Mouse (Mus musculus): Measurements from ENCODE around the gene Ovol1. TPM values are rescaled to one million over a fixed set of nuclear protein-coding genes. Genes with fewer than 3 reads are reported as not detected.

Gene Ovol1
- polyA plus RNA-seq, 2 experiments from 2014 or later: not detected

DNA sequence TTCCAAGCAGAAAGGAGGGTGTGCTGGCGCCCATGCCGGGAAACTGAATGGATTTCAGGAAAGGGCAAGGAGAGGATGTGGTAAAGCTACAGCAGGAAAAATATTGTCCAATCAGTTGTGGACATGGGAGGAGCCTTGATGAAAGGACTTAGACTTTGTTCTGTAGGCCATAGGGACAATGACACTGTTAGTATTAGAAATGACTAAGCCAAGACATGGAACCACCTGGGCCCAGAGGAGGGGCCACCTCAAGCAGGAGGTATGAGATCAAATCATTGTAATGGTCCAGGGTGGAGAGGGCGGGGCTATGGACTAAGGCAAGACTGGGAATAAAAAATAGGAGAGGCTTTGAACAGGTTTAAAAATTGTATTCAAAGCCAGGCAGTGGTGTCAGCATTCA is 41.7 kb downstream of the Ovol1 start:
- no peak for ATAC-seq

DNA sequence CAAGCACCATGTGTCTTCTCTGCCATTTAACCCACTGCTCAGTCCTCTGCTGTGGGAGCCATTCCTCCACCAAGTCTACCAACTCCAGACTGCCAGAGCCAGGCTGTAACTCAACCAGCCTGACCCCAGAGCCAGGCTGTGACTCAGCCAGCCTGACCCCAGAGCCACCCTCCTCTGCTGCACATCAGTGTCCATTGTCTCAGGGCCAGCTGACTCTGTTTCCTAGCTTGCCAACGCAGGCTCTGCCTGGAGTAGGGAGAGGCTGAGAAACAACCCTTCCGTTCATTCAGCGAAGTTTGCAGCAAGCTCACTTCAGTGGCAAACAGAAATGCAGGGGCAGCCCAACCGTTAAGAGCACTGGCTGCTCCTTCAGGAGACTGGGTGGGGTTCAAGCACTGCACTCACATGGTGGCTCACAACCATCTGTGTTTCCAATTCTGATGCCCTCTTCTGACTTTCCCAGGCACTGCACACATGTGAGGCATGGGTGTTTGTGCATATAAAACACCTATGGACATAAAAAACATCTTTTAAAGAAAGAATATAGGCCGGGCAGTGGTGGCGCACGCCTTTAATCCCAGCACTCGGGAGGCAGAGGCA is 43.4 kb downstream of the Ovol1 start:
- ATAC-seq: no peak

DNA sequence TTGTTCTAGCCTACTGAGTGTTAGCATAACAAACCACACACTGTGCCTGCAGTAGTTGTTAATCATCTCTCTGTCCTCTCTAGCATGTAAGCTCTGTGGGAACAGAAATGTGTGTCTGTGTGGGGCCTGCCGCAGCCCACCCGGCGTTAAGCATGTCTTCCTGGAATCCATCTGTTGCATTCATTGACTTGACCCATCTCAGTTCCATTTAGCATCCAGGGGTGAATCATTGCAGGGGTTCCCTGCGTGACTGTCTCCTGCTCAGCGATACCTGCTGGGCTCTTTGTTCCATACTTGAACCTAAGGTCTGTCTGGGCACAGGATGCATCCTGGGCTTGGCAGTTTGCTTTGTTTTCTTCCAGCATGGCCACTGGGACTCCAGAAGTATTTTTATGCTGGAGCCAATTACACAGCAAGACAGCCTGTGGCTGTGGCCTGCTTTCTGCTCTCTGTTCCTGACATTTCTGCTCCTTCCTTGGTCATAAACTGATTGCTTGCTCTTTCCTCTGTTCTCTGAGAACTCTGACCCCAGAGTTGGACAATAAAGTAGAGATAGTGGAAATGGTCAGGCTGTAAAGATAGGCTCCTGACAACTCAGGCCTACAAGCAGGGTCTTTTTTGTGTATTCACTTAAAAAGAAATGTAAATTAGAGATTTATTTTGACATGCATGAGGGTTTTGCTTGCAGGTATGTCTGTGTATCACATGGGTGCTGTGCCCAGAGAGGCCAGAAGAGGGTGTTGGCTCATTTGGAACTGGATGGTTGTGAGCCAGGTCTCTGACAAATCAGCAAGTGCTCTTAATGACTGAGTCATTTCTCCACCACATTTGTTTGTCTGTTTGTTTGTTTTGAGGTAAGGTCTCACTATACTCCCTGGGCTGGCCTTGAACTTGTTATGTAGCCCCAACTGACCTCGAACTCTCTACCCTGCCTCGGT is 44.3 kb downstream of the Ovol1 start:
- ATAC-seq: no peak

DNA sequence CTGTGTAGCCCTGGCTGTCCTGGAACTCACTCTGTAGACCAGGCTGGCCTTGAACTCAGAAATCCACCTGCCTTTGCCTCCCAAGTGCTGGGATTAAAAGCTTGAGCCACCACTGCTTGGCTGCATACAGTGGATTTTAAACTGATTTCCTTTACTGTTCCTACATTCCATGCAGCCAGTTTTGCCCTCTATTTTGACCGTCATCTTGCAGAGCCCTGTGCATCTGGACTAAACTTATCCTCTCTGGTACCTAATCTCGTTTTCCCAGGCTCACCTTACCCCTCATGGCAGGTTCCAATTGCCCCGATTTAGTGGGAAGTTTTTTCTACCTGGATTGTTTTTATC is 47.5 kb downstream of the Ovol1 start:
- ATAC-seq: no peak

DNA sequence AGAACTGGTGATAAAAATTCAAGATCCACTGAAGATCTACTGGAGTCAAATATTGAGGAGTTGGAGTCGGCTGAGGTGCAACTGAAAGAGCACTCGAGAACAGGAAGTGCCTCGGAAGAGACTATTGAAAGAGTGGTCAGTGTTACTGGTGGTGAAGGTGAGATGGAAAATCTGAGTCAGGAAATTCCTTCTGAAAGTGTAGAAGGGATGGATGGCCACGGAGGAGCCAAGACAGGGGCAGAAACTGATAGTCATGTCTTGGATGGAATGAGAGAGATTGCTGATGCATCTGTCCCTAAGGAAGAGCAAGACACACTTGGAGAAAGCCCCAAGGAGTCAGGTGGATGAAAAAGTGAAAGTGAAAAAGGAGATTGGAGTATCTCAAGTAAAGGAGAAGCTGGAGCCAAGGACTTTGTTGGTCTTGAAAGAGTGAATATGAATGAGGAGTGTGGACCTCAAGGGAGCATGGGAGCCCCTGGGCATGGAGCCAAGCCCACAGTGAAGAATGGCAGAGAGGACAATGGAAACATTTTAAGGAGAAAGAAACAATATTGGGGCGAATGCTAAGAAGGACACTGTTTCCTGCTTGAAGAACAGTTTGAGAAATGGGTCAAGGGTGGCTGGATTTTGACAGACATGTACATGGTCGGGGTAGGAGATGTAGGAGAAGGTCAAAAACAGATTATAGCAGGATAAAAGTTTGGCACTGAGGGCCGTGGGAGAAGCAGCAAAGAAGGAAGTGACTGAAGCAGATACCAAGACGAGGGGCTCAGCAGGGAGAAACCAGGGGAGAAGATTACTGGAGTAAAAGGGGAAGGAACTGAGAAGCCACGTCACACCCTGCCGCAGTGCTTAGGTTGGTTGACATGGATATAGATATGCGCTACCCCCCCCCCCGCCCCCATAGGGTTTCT is 48.1 kb downstream of the Ovol1 start:
- ATAC-seq: no peak

DNA sequence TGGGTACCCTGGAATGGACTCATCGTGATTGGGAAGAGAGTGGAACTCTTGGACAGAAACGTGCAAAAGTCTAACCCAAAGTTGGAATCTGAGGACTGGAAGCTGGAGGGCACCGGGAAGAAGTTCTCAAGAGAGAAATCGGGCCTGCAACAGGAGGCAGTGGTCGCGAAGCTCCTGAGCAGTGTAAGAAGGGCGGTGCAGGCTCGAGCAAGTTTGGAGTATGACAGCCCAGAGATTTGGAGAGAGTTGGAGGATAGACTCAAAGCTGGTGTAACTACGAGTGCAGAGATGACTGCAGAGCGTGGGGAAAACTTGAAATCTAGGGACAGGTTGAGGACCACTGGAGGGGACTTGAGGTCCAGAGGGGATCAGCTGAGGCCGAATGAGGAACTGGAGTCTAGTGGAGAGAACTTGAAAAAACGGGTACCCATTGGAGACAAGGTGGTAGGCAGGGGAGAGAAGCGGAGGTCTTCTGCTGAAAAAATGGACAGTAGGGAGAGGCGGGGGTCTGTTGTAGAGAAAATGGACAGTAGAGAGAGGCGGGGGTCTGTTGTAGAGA is 49.3 kb downstream of the Ovol1 start:
- no peak for ATAC-seq

DNA sequence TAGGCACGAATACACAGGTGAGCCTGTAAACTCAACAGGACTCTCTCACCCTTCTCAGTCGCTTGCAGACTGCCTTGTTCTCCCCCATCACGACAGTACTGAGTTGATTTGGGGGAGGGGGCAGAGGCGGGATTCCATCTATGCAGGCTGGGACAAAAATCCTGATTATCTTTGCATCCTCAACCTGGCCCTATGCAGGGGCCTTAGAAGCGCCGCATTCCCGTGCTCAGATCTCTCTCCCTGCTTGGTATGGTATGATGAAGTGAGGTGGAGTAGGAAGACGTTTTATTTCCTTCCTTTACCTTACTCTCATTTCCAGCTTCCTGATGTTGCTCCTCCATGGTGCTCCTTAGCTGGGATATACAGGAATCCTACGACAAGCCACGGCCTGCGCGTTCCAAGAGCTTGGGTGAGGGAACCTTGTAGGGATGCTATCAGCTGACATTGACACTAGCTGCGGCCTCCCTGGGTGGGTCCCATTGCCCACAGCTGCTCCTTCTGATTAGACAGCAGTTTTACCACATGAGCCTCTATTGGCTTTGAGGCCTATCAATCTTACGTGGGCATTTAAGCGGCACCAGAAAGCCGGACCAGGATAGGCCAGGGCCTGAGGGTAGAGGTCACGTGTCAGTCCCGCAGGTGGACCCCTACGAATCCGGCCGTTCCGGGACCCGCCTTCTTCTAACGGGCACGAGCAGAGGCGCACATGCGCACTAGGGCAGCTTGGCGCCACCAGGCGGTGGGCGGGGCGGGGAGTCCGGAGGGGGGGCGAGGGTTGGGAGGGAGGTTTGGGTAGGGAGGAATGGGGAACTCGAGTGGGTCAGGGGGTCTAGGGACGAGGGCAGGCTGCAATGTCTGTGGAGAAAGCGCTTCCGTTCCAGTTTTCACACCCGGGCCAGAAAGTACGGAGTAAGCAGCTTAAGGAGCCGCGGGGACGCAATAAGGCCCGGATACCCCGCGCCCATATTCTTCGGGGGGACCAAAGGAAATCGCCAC is 50.1 kb downstream of the Ovol1 start, which contains the start of gene Snx32:
TSS of gene Snx32 (minus strand) at position 508 of the 996 bp plus-strand sequence.
- ATAC-seq: peak; percentile 99

DNA sequence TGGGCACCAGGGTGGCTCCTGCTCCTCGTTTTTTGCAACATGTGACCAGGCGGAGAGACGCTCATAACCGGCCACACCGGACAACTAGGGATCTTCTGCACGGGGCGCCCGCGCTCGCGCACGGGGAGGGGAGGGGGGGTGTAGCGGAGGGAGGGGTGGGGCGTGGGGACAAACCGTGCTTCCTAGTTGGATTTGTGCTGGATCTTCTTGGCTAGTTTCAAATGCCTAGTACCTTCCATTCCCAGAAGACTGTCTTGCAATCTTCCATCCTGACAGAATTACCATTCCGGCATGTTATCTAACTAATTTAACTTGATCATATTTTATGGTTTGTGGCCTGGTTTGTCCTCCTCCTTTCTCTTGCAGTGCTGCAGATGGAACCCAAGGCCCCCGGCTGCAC is 56.8 kb downstream of the Ovol1 start, which contains the start of gene 1700020D05Rik:
TSS of gene 1700020D05Rik (minus strand) at position 101 of the 400 bp plus-strand sequence.
- ATAC-seq: no peak

DNA sequence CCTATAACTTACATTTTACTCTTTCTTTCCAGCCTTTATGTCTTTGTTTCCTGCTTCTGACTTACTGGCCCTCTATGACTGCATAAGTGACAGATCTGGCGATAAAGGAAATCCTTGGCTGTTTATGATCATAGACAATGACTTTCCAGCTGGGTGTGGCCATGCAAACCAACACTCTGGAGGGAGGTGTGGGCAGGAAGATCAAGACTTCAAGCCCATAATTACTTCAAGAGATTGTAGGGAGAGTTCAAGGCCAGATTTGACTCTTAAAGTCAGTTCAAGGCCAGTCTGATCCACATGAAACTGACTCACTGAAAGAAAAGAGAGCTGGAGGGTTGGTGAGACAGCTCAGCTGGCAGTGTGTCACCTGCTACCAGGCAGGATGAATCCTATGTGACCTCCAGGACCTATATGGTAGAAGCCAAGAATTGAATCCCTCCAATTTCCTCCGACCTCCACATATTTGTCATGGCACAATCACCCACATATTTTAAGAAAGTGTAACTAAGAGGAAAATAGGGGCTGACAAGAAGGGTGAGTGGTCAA is 60.0 kb downstream of the Ovol1 start:
- ATAC-seq: no peak

Other genes starting within 250 kb of the Ovol1 start
- gene Catsper1, start 224.9 kb downstream of the Ovol1 start, polyA plus RNA-seq (2017; shearing (Covaris generic)): not detected
- 1 to 10 TPM; 2.7 to 3.2 TPM for gene Cst6, start 211.1 kb downstream of the Ovol1 start, polyA plus RNA-seq (2017; shearing (Covaris generic))
- gene Eif1ad, start 193.9 kb downstream of the Ovol1 start, polyA plus RNA-seq (2017; shearing (Covaris generic)): 10 to 100 TPM; 46.1 to 57.1 TPM
- 100 to 1,000 TPM; 246 to 256 TPM for gene Banf1, start 193.5 kb downstream of the Ovol1 start, polyA plus RNA-seq (2017; shearing (Covaris generic))
- 10 to 100 TPM; 18.1 to 30.1 TPM for gene Sart1, start 171.9 kb downstream of the Ovol1 start, polyA plus RNA-seq (2017; shearing (Covaris generic))
- gene Tsga10ip, start 158.1 kb downstream of the Ovol1 start, polyA plus RNA-seq (2017; shearing (Covaris generic)): not detected
- 10 to 100 TPM; 56.0 to 57.2 TPM for gene Drap1, start 135.7 kb downstream of the Ovol1 start, polyA plus RNA-seq (2017; shearing (Covaris generic))
- gene AI837181, start 135.5 kb downstream of the Ovol1 start, polyA plus RNA-seq (2017; shearing (Covaris generic)): 10 to 100 TPM; 20.8 to 28.7 TPM
- gene Fosl1, start 113.1 kb downstream of the Ovol1 start, polyA plus RNA-seq (2017; shearing (Covaris generic)): not detected
- gene Ccdc85b, start 102.8 kb downstream of the Ovol1 start, polyA plus RNA-seq (2017; shearing (Covaris generic)): under 1 TPM; 0.48 to 0.83 TPM
- gene Fibp, start 100.0 kb downstream of the Ovol1 start, polyA plus RNA-seq (2017; shearing (Covaris generic)): 100 to 1,000 TPM in 1 of 2 experiments, 10 to 100 TPM in 1; 86.2 to 159 TPM
- gene Ctsw, start 92.1 kb downstream of the Ovol1 start, polyA plus RNA-seq (2017; shearing (Covaris generic)): 100 to 1,000 TPM; 136 to 191 TPM
- gene Efemp2, start 86.7 kb downstream of the Ovol1 start, polyA plus RNA-seq (2017; shearing (Covaris generic)): 1 to 10 TPM; 1.5 to 4.6 TPM
- gene Mus81, start 72.2 kb downstream of the Ovol1 start, polyA plus RNA-seq (2017; shearing (Covaris generic)): 10 to 100 TPM; 44.8 to 51.5 TPM
- 1,000 to 10,000 TPM; 1,977 to 2,151 TPM for gene Cfl1, start 70.2 kb downstream of the Ovol1 start, polyA plus RNA-seq (2017; shearing (Covaris generic))
- gene 1700020D05Rik, start 56.9 kb downstream of the Ovol1 start, polyA plus RNA-seq (2017; shearing (Covaris generic)): not detected
- gene Snx32, start 50.1 kb downstream of the Ovol1 start, polyA plus RNA-seq (2017; shearing (Covaris generic)): 10 to 100 TPM; 20.2 to 23.6 TPM
- 1 to 10 TPM; 3.8 to 7.4 TPM for gene Ap5b1, start 7.4 kb upstream of the Ovol1 start, polyA plus RNA-seq (2017; shearing (Covaris generic))
- 100 to 1,000 TPM in 1 of 2 experiments, 10 to 100 TPM in 1; 55.0 to 102 TPM for gene Rnaseh2c, start 41.2 kb upstream of the Ovol1 start, polyA plus RNA-seq (2017; shearing (Covaris generic))
- 10 to 100 TPM; 38.8 to 84.9 TPM for gene Kat5, start 49.6 kb upstream of the Ovol1 start, polyA plus RNA-seq (2017; shearing (Covaris generic))
- gene Rela, start 76.8 kb upstream of the Ovol1 start, polyA plus RNA-seq (2017; shearing (Covaris generic)): 100 to 1,000 TPM; 111 to 174 TPM
- 10 to 100 TPM; 19.0 to 25.6 TPM for gene Sipa1, start 103.1 kb upstream of the Ovol1 start, polyA plus RNA-seq (2017; shearing (Covaris generic))
- 1 to 10 TPM; 6.3 to 8.4 TPM for gene Map3k11, start 128.1 kb upstream of the Ovol1 start, polyA plus RNA-seq (2017; shearing (Covaris generic))
- gene Pcnx3, start 128.3 kb upstream of the Ovol1 start, polyA plus RNA-seq (2017; shearing (Covaris generic)): 10 to 100 TPM; 21.6 to 23.9 TPM
- 1 to 10 TPM; 1.9 to 2.4 TPM for gene Kcnk7, start 143.7 kb upstream of the Ovol1 start, polyA plus RNA-seq (2017; shearing (Covaris generic))
- gene Ehbp1l1, start 165.7 kb upstream of the Ovol1 start, polyA plus RNA-seq (2017; shearing (Covaris generic)): 10 to 100 TPM; 14.4 to 20.7 TPM
- gene Fam89b, start 169.0 kb upstream of the Ovol1 start, polyA plus RNA-seq (2017; shearing (Covaris generic)): 10 to 100 TPM; 43.5 to 55.3 TPM
- not detected for gene Ltbp3, start 180.3 kb upstream of the Ovol1 start, polyA plus RNA-seq (2017; shearing (Covaris generic))
- 10 to 100 TPM; 15.1 to 19.4 TPM for gene Scyl1, start 210.8 kb upstream of the Ovol1 start, polyA plus RNA-seq (2017; shearing (Covaris generic))

Data from CD4-positive, CD25-positive, alpha-beta regulatory T cell, adult 4 months (primary cell).